ENCODE assay signal across 25 mouse cellular contexts in genomic region chr11:54939501-54939900, GRCm38 (mm10). TPM values are rescaled to one million over a fixed set of nuclear protein-coding genes. Genes with fewer than 3 reads are reported as not detected.
A peak's percentile ranks its signal among the peaks of the same experiment; 100 is the strongest.
DNase-seq lines count a peak whose midpoint lies in the region; ATAC-seq and TF ChIP-seq lines count a peak whose summit lies in the region.
"Had no signal": no experiment of that assay in that cellular context is flagged by ENCODE, and none has a peak within 500 bp of the region (broad histone marks: within the 10 kb centered on the region; RNA-seq: fewer than 3 reads in every experiment).

No protein-coding gene starts in this region.

- H3K27ac ChIP-seq in gastrocnemius, adult 2 months = peak overlapping the region; percentile 41; the same call in 1 of the 2 replicates
- peak overlapping the region; percentile 57 for H3K27ac ChIP-seq in left cerebral cortex, adult 2 months
- H3K27ac ChIP-seq in intestine, postnatal 0 days (ENCODE audit: low read depth, low read length) = peak overlapping the region; percentile 70
- H3K27ac ChIP-seq: hindbrain, embryonic 15.5 days; kidney, embryonic 15.5 days; limb, embryonic 10.5 days; liver, embryonic 15.5 days; lung, embryonic 15.5 days; midbrain, embryonic 15.5 days; neural tube, embryonic 12.5 days; stomach, embryonic 15.5 days had no signal

- no peak overlapping the region for H3K4me3 ChIP-seq in gastrocnemius, adult 2 months
- no peak overlapping the region for H3K4me3 ChIP-seq in left cerebral cortex, adult 2 months
- no peak overlapping the region for H3K4me3 ChIP-seq in intestine, postnatal 0 days (ENCODE audit: low read depth, low read length)
- H3K4me3 ChIP-seq: heart, embryonic 12.5 days; hindbrain, embryonic 15.5 days; kidney, embryonic 15.5 days; limb, embryonic 10.5 days; liver, embryonic 15.5 days; lung, embryonic 15.5 days; megakaryocyte, embryonic 14.5 days; midbrain, embryonic 15.5 days; neural tube, embryonic 12.5 days; stomach, embryonic 15.5 days had no signal

- no peak for DNase-seq in cerebellum, adult 11-12 months
- no peak for DNase-seq in gastrocnemius, adult 2 months
- DNase-seq in gastrocnemius, postnatal 10 days = no peak
- DNase-seq in left cerebral cortex, adult 2 months (ENCODE audit: extremely low spot score in 1 of 2, low spot score in 2 of 2) = no peak
- DNase-seq in left cerebral cortex, postnatal 14 days (ENCODE audit: low spot score in 2 of 2) = no peak
- DNase-seq in right cerebral cortex, postnatal 14 days = no peak
- DNase-seq: kidney, adult 11 months; kidney, postnatal 4 days; layer of hippocampus, adult 9-11 months; liver; lung, postnatal 36 days; right cerebral cortex, postnatal 4 days; thymus, postnatal 36 days had no signal

- 88% methylated on average over 8 of the region's 8 CpGs for WGBS in intestine, postnatal 0 days

- 0 out of 2 replicates have a peak, but pooled peaks have one; percentile 54 for ATAC-seq in cerebellum, adult (ENCODE audit: insufficient number of reproducible peaks, low FRiP score, low TSS enrichment)
- no peak for ATAC-seq in intestine, postnatal 0 days
- ATAC-seq: midbrain, embryonic 15.5 days had no signal

- no peak overlapping the region for H3K4me2 ChIP-seq in intestine, postnatal 0 days (replicated peaks; ENCODE audit: low read depth)
- H3K4me2 ChIP-seq: heart, embryonic 12.5 days; hindbrain, embryonic 15.5 days; kidney, embryonic 15.5 days; liver, embryonic 15.5 days; lung, embryonic 15.5 days; midbrain, embryonic 15.5 days; neural tube, embryonic 12.5 days; stomach, embryonic 15.5 days had no signal

- H3K9me3 ChIP-seq in intestine, postnatal 0 days (ENCODE audit: control insufficient read depth) = no peaks in the 10 kb centered on the region
- H3K9me3 ChIP-seq: heart, embryonic 12.5 days; hindbrain, embryonic 15.5 days; kidney, embryonic 15.5 days; limb, embryonic 10.5 days; liver, embryonic 15.5 days; lung, embryonic 15.5 days; megakaryocyte, embryonic 14.5 days; midbrain, embryonic 15.5 days; neural tube, embryonic 12.5 days; stomach, embryonic 15.5 days had no signal

- H3K9ac ChIP-seq in intestine, postnatal 0 days (ENCODE audit: low read depth, low read length) = no peak overlapping the region
- H3K9ac ChIP-seq: hindbrain, embryonic 15.5 days; kidney, embryonic 15.5 days; liver, embryonic 15.5 days; lung, embryonic 15.5 days; midbrain, embryonic 15.5 days; neural tube, embryonic 12.5 days; stomach, embryonic 15.5 days had no signal

- peaks cover 48% of the 10 kb centered on the region for H3K36me3 ChIP-seq in intestine, postnatal 0 days (ENCODE audit: control insufficient read depth, insufficient read depth)
- H3K36me3 ChIP-seq: hindbrain, embryonic 15.5 days; midbrain, embryonic 15.5 days had no signal

- peaks cover 10% of the 10 kb centered on the region; the same call in 1 of the 2 replicates for H3K4me1 ChIP-seq in intestine, postnatal 0 days (replicated peaks; ENCODE audit: control insufficient read depth, insufficient read depth, low read length)
- H3K4me1 ChIP-seq: limb, embryonic 10.5 days had no signal

- no peak for TF ChIP-seq CTCF in gastrocnemius, adult 2 months (IDR thresholded peaks at IDR 0.05)
- no peak for TF ChIP-seq CTCF in left cerebral cortex, adult 2 months (IDR thresholded peaks at IDR 0.05)
- TF ChIP-seq CTCF in intestine, postnatal 0 days (IDR thresholded peaks at IDR 0.05; ENCODE audit: low read depth) = no peak

- H3K27me3 ChIP-seq in intestine, postnatal 0 days (replicated peaks; ENCODE audit: control insufficient read depth, insufficient read depth, low read length) = no peaks in the 10 kb centered on the region
- H3K27me3 ChIP-seq: heart, embryonic 12.5 days; hindbrain, embryonic 15.5 days; kidney, embryonic 15.5 days; liver, embryonic 15.5 days; lung, embryonic 15.5 days; megakaryocyte, embryonic 14.5 days; midbrain, embryonic 15.5 days; neural tube, embryonic 12.5 days; stomach, embryonic 15.5 days had no signal

- intact Hi-C loops in gastrocnemius, adult 2 months (cut with DNase I) = loop anchor here (10.0 kb wide), 1 partner anchor 215 kb away; the partner anchor contains the start of gene Slc36a3
- intact Hi-C loops in left cerebral cortex, adult 2 months (cut with DNase I) = no loop called here
- intact Hi-C loops in left cerebral cortex, postnatal 14 days (cut with DNase I) = no loop called here

RNA-seq across cellular contexts. Expression of gene Tnip1, which starts 23.2 kb away (rescaled TPM):
- 10 to 100 TPM; 29.8 to 31.7 TPM for total RNA-seq in gastrocnemius, adult 2 months (2021)
- 10 to 100 TPM; 31.7 to 37.5 TPM for total RNA-seq in gastrocnemius, postnatal 10 days (2021)
- 10 to 100 TPM; 38.3 to 38.4 TPM for total RNA-seq in left cerebral cortex, adult 2 months (2021)
- 10 to 100 TPM; 32.4 to 35.0 TPM for total RNA-seq in left cerebral cortex, postnatal 14 days (2021)
- polyA plus RNA-seq in intestine, postnatal 0 days (2015; fragmentation: Nextera tagmentation; extraction: Ambion mirVana) = 29.9 and 30.3 TPM in 2 replicates

RNA-seq across cellular contexts. Expression of gene Gpx3, which starts 37.2 kb away (rescaled TPM):
- 100 to 1,000 TPM in 1 of 2 experiments, 10 to 100 TPM in 1; 46.5 to 139 TPM for total RNA-seq in gastrocnemius, adult 2 months (2021)
- total RNA-seq in gastrocnemius, postnatal 10 days (2021) = 10 to 100 TPM; 23.2 to 36.0 TPM
- total RNA-seq in left cerebral cortex, adult 2 months (2021) = 10 to 100 TPM in 1 of 2 experiments, 1 to 10 TPM in 1; 6.2 to 10.2 TPM
- total RNA-seq in left cerebral cortex, postnatal 14 days (2021) = 10 to 100 TPM in 1 of 2 experiments, 1 to 10 TPM in 1; 8.3 to 10.7 TPM
- 6,664 and 6,785 TPM in 2 replicates for polyA plus RNA-seq in intestine, postnatal 0 days (2015; fragmentation: Nextera tagmentation; extraction: Ambion mirVana)
